Mouse (Mus musculus) embryonic facial prominence, embryonic 15.5 days (tissue): ENCODE results near the gene Dnajc16. TPM values are rescaled to one million over a fixed set of nuclear protein-coding genes. Genes with fewer than 3 reads are reported as not detected.

Experiments
- ATAC-seq: fragments of 200-750 bp; cut with Nextera tagmentation; 2 replicates; pipeline ENCODE4 v1.8.0; 2017; ENCODE audit warnings: low read depth, moderate TSS enrichment; ENCODE audit not compliant: insufficient number of reproducible peaks, low FRiP score, low TSS enrichment
- H3K27ac ChIP-seq: fragments of 300-500 bp; sonication (generic); replicated peaks from 2 replicates; pipeline ENCODE4 v1.5.1; 2015; ENCODE audit warnings: mild to moderate bottlenecking, inconsistent platforms
- H3K27me3 ChIP-seq: fragments of 300-500 bp; sonication (generic); 2 replicates; pipeline ENCODE4 v1.6.1; 2015; ENCODE audit warnings: inconsistent platforms
- H3K36me3 ChIP-seq: fragments of 300-500 bp; sonication (generic); 2 replicates; pipeline ENCODE4 v1.6.1; 2015; ENCODE audit warnings: mild to moderate bottlenecking, inconsistent platforms
- H3K4me1 ChIP-seq: fragments of 300-500 bp; sonication (generic); 2 replicates; pipeline ENCODE4 v1.6.1; 2015; ENCODE audit warnings: inconsistent platforms
- H3K4me2 ChIP-seq: fragments of 300-500 bp; sonication (generic); replicated peaks from 2 replicates; pipeline ENCODE4 v1.6.1; 2015; ENCODE audit warnings: mild to moderate bottlenecking, inconsistent platforms
- H3K4me3 ChIP-seq: fragments of 300-500 bp; sonication (generic); replicated peaks from 2 replicates; pipeline ENCODE4 v1.5.1; 2015; ENCODE audit warnings: mild to moderate bottlenecking, inconsistent platforms
- H3K9ac ChIP-seq: fragments of 300-500 bp; sonication (generic); 2 replicates; pipeline ENCODE4 v1.6.1; 2015; ENCODE audit warnings: inconsistent platforms
- H3K9me3 ChIP-seq: fragments of 300-500 bp; sonication (generic); replicated peaks from 2 replicates; pipeline ENCODE4 v1.6.1; 2016; ENCODE audit warnings: inconsistent platforms
- WGBS: fragments of 180-500 bp; shearing (Covaris S2); methylation state at CpG from one replicate; pipeline ENCODE4 v1.1.7; 2015; 5-methylcytosine and 5-hydroxymethylcytosine counted together
- polyA plus RNA-seq: library from polyadenylated mRNA; unstranded; fragments of >200 nt; fragmentation: Nextera tagmentation; extraction: Ambion mirVana; gene quantifications from 2 replicates; pipeline ENCODE4 v1.2.1, GENCODE M21; 2015

The Dnajc16 gene
- polyA plus RNA-seq, 1 experiment from 2014 or later: 5.0 TPM

DNA sequence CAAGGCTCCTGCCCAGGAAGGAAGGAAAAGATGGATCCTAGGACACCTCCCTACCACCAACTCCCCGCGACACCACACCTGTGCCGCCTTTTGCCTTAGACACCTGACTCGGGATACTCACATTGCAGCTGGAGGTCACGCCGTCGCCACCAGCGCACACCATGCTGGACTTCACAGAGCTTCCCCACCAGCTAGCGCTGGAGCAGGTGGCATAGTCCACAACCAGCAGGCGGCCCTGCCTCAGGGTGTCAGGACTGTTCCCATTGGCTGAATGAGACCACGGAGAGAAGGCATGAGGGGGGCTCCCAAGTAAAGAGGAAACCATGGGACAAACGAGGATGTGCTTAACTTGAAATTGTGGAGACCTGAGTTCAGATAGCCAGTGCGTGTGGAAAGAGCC, 28.1 kb upstream of the Dnajc16 start:
- no peak overlapping the region for H3K27ac ChIP-seq
- peaks cover 6% of the 10 kb centered on the region; the same call in 1 of the 2 replicates for H3K36me3 ChIP-seq
- H3K27me3 ChIP-seq: no peaks in the 10 kb centered on the region
- 82% methylated on average over 13 of the region's 13 CpGs for WGBS
- H3K9ac ChIP-seq: no peak overlapping the region
- ATAC-seq: no peak
- H3K4me2 ChIP-seq: no peak overlapping the region
- H3K4me3 ChIP-seq: no peak overlapping the region
- no peaks in the 10 kb centered on the region for H3K9me3 ChIP-seq
- H3K4me1 ChIP-seq: no peaks in the 10 kb centered on the region

DNA sequence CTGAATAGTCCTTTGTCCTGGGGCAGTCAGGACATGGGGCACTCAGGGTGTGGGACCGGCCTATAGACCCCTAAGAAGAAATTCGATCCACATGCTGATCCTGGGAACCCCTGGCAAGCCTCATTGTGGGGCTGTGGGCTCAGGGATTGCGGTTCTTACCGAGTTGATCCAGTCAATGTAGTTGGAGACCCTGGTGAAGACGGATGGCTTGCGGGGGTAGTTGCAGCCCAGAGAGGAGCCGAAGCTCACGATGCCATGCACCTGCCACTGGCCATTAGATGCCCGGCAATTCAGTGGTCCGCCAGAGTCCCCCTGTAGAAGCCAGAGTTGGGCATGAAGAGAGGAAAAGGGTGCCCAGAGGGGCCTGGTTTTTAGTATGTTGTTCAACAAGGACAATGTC, 27.0 kb upstream of the Dnajc16 start:
- no peak overlapping the region for H3K4me3 ChIP-seq
- H3K9me3 ChIP-seq: no peaks in the 10 kb centered on the region
- 65% methylated on average over 10 of the region's 10 CpGs for WGBS
- H3K36me3 ChIP-seq: peaks cover 17% of the 10 kb centered on the region
- H3K4me2 ChIP-seq: no peak overlapping the region
- no peak for ATAC-seq
- no peak overlapping the region for H3K27ac ChIP-seq
- H3K4me1 ChIP-seq: no peaks in the 10 kb centered on the region
- H3K27me3 ChIP-seq: no peaks in the 10 kb centered on the region
- no peak overlapping the region for H3K9ac ChIP-seq

GRCm38 (mm10) chr4:141816776-141817655, 26.3 kb upstream of the Dnajc16 start:
- WGBS: 51% methylated on average over 14 of the region's 14 CpGs

DNA sequence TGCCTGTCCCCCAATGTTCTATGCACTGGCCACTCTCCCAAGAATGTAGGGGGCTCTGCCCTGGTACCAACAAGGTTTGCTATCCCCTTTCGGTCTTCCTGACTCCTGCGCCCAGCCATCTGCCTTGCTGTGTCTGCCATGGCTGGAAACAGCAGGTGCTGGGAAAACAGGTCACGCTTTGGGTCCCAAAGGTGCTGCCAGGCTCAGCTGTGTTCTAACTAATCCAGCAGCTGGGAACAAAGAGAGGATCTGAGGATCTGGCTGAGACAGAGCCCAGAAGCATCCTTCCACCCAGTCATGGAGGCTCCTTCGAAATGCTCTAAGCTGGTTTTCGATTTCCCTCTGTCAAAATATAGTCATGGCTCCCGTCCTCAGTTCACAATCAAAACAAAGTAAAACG, 25.5 kb upstream of the Dnajc16 start:
- Histone ChIP-seq H3K4me2 (no peak overlapping the region), H3K27ac (no peak overlapping the region), H3K4me3 (no peak overlapping the region), H3K36me3 (peaks cover 31% of the 10 kb centered on the region), H3K27me3 (no peaks in the 10 kb centered on the region), H3K4me1 (no peaks in the 10 kb centered on the region), H3K9ac (no peak overlapping the region), H3K9me3 (no peaks in the 10 kb centered on the region)
- ATAC-seq: peak; percentile 12; the same call in 1 of the 2 replicates
- 80% methylated on average over 7 of the region's 7 CpGs for WGBS

More at GRCm38 (mm10) chr4:141816776-141817655, 26.3 kb upstream of the Dnajc16 start:
- no peak for ATAC-seq
- H3K36me3 ChIP-seq: peaks cover 24% of the 10 kb centered on the region
- no peak overlapping the region for H3K9ac ChIP-seq
- H3K4me2 ChIP-seq: no peak overlapping the region
- peak overlapping the region; percentile 34; the same call in 1 of the 2 replicates for H3K27ac ChIP-seq
- no peak overlapping the region for H3K4me3 ChIP-seq
- H3K9me3 ChIP-seq: no peaks in the 10 kb centered on the region
- H3K27me3 ChIP-seq: no peaks in the 10 kb centered on the region
- H3K4me1 ChIP-seq: no peaks in the 10 kb centered on the region

DNA sequence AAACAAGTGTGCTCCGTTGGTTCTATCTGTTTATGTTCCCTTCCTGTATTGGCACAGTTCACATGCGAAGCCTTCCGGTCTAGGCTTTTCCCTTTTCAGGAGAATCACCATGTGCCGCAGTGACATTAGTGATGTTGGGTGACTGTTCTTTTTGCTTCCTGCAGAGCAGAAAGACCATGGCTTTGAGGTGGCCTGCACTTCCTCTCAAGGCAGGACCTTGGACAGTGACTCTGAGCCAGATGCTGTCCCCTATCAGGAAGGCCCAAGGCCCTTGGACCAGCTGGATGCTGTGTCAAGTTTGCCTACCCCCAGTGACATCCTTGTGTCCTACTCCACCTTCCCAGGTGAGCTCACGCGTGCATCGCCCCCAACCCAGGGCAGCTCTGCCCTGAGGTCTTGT, 20.6 kb upstream of the Dnajc16 start:
- Histone ChIP-seq H3K4me2 (no peak overlapping the region), H3K27ac (no peak overlapping the region), H3K4me1 (no peaks in the 10 kb centered on the region), H3K9ac (no peak overlapping the region), H3K9me3 (no peaks in the 10 kb centered on the region), H3K27me3 (no peaks in the 10 kb centered on the region), H3K4me3 (no peak overlapping the region), H3K36me3 (peaks cover 75% of the 10 kb centered on the region)
- WGBS: 91% methylated on average over 7 of the region's 7 CpGs
- ATAC-seq: no peak

GRCm38 (mm10) chr4:141810975-141811374, 20.2 kb upstream of the Dnajc16 start:
- Histone ChIP-seq H3K9me3 (no peaks in the 10 kb centered on the region), H3K4me2 (no peak overlapping the region), H3K27me3 (no peaks in the 10 kb centered on the region), H3K4me3 (no peak overlapping the region), H3K36me3 (peaks cover 79% of the 10 kb centered on the region), H3K4me1 (no peaks in the 10 kb centered on the region), H3K27ac (no peak overlapping the region), H3K9ac (no peak overlapping the region)
- 90% methylated on average over 2 of the region's 2 CpGs for WGBS
- no peak for ATAC-seq

- Histone ChIP-seq H3K36me3 (peaks cover 86% of the 10 kb centered on the region), H3K9ac (no peak overlapping the region), H3K4me1 (no peaks in the 10 kb centered on the region), H3K4me3 (no peak overlapping the region), H3K27me3 (no peaks in the 10 kb centered on the region), H3K4me2 (no peak overlapping the region), H3K27ac (no peak overlapping the region), H3K9me3 (no peaks in the 10 kb centered on the region)
- WGBS: 76% methylated on average over 8 of the region's 8 CpGs
- no peak for ATAC-seq
These were observed 19.2 kb upstream of the Dnajc16 start for GRCm38 (mm10) chr4:141809850-141810464.

- Histone ChIP-seq H3K4me2 (no peak overlapping the region), H3K27ac (no peak overlapping the region), H3K4me1 (no peaks in the 10 kb centered on the region), H3K27me3 (no peaks in the 10 kb centered on the region), H3K9me3 (no peaks in the 10 kb centered on the region), H3K36me3 (peaks cover 70% of the 10 kb centered on the region), H3K9ac (no peak overlapping the region), H3K4me3 (no peak overlapping the region)
- ATAC-seq: no peak
- 94% methylated on average over 8 of the region's 8 CpGs for WGBS
These were observed 15.2 kb upstream of the Dnajc16 start for GRCm38 (mm10) chr4:141805886-141806285.

- H3K27me3 ChIP-seq: no peaks in the 10 kb centered on the region
- H3K4me2 ChIP-seq: no peak overlapping the region
- H3K9me3 ChIP-seq: no peaks in the 10 kb centered on the region
- H3K36me3 ChIP-seq: peaks cover 52% of the 10 kb centered on the region
- WGBS: 88% methylated on average over 4 of the region's 4 CpGs
- no peak overlapping the region for H3K4me3 ChIP-seq
- no peak for ATAC-seq
- no peak overlapping the region for H3K27ac ChIP-seq
- H3K9ac ChIP-seq: no peak overlapping the region
- H3K4me1 ChIP-seq: no peaks in the 10 kb centered on the region
These were observed 13.4 kb upstream of the Dnajc16 start for GRCm38 (mm10) chr4:141804105-141804504.

GRCm38 (mm10) chr4:141797545-141797944, 6.8 kb upstream of the Dnajc16 start:
- no peak for ATAC-seq
- peaks cover 22% of the 10 kb centered on the region for H3K4me1 ChIP-seq
- no peak overlapping the region for H3K27ac ChIP-seq
- WGBS: 83% methylated on average over 5 of the region's 5 CpGs
- H3K27me3 ChIP-seq: no peaks in the 10 kb centered on the region
- H3K4me3 ChIP-seq: no peak overlapping the region
- peaks cover 7% of the 10 kb centered on the region; the same call in 1 of the 2 replicates for H3K36me3 ChIP-seq
- no peaks in the 10 kb centered on the region for H3K9me3 ChIP-seq
- H3K4me2 ChIP-seq: no peak overlapping the region
- H3K9ac ChIP-seq: no peak overlapping the region

DNA sequence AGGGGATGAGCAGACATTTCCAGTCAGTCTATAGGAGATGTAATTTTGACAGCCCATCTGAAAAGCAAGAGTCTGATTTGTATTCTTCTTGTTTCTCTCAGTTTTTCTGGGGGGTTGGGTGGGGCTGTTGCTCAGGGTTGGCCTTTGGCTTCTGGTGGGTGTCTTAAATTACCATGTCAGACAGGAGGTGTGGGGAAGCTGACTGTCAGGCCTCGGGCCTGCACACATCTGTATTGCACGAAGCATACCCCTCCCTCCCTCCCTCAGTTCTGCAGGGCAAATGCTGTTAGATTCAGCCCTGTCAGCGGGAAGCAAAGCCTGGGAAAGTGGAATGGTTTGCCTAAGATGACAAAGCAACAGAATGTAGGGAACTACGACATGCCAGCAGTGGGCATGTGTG, 6.2 kb upstream of the Dnajc16 start:
- Histone ChIP-seq H3K27me3 (no peaks in the 10 kb centered on the region), H3K9ac (no peak overlapping the region)
- 71% methylated on average over 4 of the region's 4 CpGs for WGBS

More for the DNA sequence above, 6.2 kb upstream of the Dnajc16 start:
- no peak overlapping the region for H3K4me3 ChIP-seq
- no peak overlapping the region for H3K4me2 ChIP-seq
- H3K36me3 ChIP-seq: peaks cover 7% of the 10 kb centered on the region; the same call in 1 of the 2 replicates
- peaks cover 22% of the 10 kb centered on the region for H3K4me1 ChIP-seq
- H3K27ac ChIP-seq: no peak overlapping the region
- no peak for ATAC-seq
- no peaks in the 10 kb centered on the region for H3K9me3 ChIP-seq
